Mouse (Mus musculus) forebrain, embryonic 15.5 days (tissue): ENCODE data around the gene Amigo3. TPM values are rescaled to one million over a fixed set of nuclear protein-coding genes. Genes with fewer than 3 reads are reported as not detected.

ENCODE experiments used
- ATAC-seq: fragments of 200-750 bp; cut with Nextera tagmentation; replicated peaks from 2 replicates; pipeline ENCODE4 v1.8.0; 2017; ENCODE audit warnings: mild to moderate bottlenecking, moderate TSS enrichment, moderate library complexity
- H3K27ac ChIP-seq: fragments of 300-500 bp; sonication (generic); replicated peaks from 2 replicates; pipeline ENCODE4 v1.5.1; 2015; ENCODE audit warnings: mild to moderate bottlenecking, inconsistent platforms
- H3K27me3 ChIP-seq: fragments of 300-500 bp; sonication (generic); 2 replicates; pipeline ENCODE4 v1.6.1; 2015; ENCODE audit warnings: inconsistent platforms
- H3K36me3 ChIP-seq: fragments of 300-500 bp; sonication (generic); 2 replicates; pipeline ENCODE4 v1.6.1; 2015; ENCODE audit warnings: mild to moderate bottlenecking, inconsistent platforms
- H3K4me1 ChIP-seq: fragments of 300-500 bp; sonication (generic); 2 replicates; pipeline ENCODE4 v1.6.1; 2015; ENCODE audit warnings: inconsistent platforms
- H3K4me2 ChIP-seq: fragments of 300-500 bp; sonication (generic); replicated peaks from 2 replicates; pipeline ENCODE4 v1.6.1; 2015; ENCODE audit warnings: mild to moderate bottlenecking, inconsistent platforms
- H3K4me3 ChIP-seq: fragments of 300-500 bp; sonication (generic); 2 replicates; pipeline ENCODE4 v1.5.1; 2015; ENCODE audit warnings: mild to moderate bottlenecking, inconsistent platforms
- H3K9ac ChIP-seq: fragments of 300-500 bp; sonication (generic); replicated peaks from 2 replicates; pipeline ENCODE4 v1.6.1; 2015; ENCODE audit warnings: mild to moderate bottlenecking, inconsistent platforms
- H3K9me3 ChIP-seq: fragments of 300-500 bp; sonication (generic); 2 replicates; pipeline ENCODE4 v1.6.1; 2016; ENCODE audit warnings: inconsistent platforms
- WGBS: fragments of 180-500 bp; shearing (Covaris S2); methylation state at CpG from one replicate; pipeline ENCODE4 v1.1.7; 2015; ENCODE audit warnings: mixed read lengths; 5-methylcytosine and 5-hydroxymethylcytosine counted together
- polyA plus RNA-seq: library from polyadenylated mRNA; unstranded; fragments of >200 nt; fragmentation: Nextera tagmentation; extraction: Ambion mirVana; gene quantifications from 2 replicates; pipeline ENCODE4 v1.2.1, GENCODE M21; 2015

The Amigo3 gene
- polyA plus RNA-seq, 1 experiment from 2014 or later, result 3.2 TPM

DNA sequence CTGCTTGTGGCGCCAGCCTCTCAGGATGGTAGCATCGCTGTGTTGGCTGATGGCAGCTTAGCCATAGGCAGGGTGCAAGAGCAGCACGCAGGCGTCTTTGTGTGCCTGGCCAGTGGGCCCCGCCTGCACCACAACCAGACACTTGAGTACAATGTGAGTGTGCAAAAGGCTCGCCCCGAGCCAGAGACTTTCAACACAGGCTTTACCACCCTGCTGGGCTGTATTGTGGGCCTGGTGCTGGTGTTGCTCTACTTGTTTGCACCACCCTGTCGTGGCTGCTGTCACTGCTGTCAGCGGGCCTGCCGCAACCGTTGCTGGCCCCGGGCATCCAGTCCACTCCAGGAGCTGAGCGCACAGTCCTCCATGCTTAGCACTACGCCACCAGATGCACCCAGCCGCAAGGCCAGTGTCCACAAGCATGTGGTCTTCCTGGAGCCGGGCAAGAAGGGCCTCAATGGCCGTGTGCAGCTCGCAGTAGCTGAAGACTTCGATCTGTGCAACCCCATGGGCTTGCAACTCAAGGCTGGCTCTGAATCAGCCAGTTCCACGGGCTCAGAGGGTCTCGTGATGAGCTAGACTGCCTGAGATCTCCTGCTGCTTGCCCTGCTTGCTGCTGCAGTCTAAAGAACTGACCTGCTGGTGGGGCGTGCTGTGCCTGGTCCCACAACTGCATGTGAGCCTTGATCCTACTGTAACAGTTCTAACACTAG lies 1.5 kb downstream of the Amigo3 start:
- 90% methylated on average over 22 of the region's 22 CpGs for WGBS
- Histone ChIP-seq H3K9me3 (no peaks in the 10 kb centered on the region), H3K4me1 (peaks cover 18% of the 10 kb centered on the region), H3K27me3 (no peaks in the 10 kb centered on the region), H3K36me3 (peaks cover 39% of the 10 kb centered on the region), H3K4me3 (no peak overlapping the region), H3K4me2 (no peak overlapping the region), H3K9ac (no peak overlapping the region), H3K27ac (no peak overlapping the region)
- no peak for ATAC-seq

DNA sequence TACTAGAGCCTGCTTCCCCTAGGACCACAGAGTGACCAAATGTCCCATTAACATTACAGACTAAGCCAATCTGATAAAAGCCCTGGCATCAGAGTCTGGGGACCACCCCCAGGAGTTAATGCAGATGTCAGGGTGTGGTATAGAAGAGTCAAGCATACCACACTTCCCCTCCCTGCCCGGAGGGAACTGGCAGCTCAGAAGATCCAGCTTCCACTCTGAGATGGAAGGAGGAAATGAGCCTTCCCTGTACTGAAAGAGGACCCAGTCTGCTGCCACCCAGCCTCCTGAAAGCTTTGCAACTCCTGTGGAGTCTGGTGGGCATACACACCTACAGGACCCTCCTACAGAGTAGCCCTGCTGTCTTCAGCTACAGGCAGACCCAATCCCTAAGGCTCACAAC lies 2.1 kb downstream of the Amigo3 start:
- H3K4me3 ChIP-seq, result no peak overlapping the region
- peaks cover 12% of the 10 kb centered on the region for H3K4me1 ChIP-seq
- H3K36me3 ChIP-seq, result peaks cover 39% of the 10 kb centered on the region
- no peaks in the 10 kb centered on the region for H3K9me3 ChIP-seq
- no peaks in the 10 kb centered on the region for H3K27me3 ChIP-seq
- no peak for ATAC-seq
- 100% methylated on average over 1 of the region's 1 CpGs for WGBS
- H3K4me2 ChIP-seq, result no peak overlapping the region
- H3K27ac ChIP-seq, result no peak overlapping the region
- H3K9ac ChIP-seq, result no peak overlapping the region

DNA sequence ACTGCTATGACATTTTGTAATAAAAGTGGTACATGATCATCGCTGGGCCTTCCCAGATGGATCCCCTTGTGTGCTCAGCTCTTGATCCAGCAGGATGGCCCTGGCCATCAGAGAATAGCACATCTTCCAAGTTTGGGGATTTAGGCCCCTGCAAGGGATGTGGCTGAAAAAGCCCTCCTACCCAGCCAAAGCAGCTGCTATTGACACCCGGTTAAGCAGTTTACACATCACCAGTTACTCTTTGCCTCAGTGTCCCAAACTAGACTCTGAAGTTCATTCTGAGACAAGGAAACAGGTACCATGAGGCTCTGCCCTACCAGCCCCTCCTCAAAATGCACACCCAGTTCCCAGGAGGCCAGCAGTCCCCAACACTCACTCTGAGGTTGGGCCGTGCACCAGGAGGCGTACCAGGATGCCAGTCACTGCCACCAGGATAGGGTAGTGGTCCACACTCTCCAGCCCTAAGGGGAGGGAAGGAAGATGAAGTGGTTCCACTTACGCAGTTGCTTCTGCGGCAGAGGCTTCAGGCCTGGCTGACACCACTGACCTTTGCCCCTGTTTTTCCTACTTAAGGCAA lies 2.8 kb downstream of the Amigo3 start:
- Histone ChIP-seq H3K4me2 (no peak overlapping the region), H3K4me3 (no peak overlapping the region), H3K9me3 (no peaks in the 10 kb centered on the region), H3K27ac (no peak overlapping the region), H3K27me3 (no peaks in the 10 kb centered on the region), H3K4me1 (peaks cover 11% of the 10 kb centered on the region), H3K36me3 (peaks cover 37% of the 10 kb centered on the region), H3K9ac (no peak overlapping the region)
- ATAC-seq, result no peak
- WGBS, result 90% methylated on average over 6 of the region's 6 CpGs

DNA sequence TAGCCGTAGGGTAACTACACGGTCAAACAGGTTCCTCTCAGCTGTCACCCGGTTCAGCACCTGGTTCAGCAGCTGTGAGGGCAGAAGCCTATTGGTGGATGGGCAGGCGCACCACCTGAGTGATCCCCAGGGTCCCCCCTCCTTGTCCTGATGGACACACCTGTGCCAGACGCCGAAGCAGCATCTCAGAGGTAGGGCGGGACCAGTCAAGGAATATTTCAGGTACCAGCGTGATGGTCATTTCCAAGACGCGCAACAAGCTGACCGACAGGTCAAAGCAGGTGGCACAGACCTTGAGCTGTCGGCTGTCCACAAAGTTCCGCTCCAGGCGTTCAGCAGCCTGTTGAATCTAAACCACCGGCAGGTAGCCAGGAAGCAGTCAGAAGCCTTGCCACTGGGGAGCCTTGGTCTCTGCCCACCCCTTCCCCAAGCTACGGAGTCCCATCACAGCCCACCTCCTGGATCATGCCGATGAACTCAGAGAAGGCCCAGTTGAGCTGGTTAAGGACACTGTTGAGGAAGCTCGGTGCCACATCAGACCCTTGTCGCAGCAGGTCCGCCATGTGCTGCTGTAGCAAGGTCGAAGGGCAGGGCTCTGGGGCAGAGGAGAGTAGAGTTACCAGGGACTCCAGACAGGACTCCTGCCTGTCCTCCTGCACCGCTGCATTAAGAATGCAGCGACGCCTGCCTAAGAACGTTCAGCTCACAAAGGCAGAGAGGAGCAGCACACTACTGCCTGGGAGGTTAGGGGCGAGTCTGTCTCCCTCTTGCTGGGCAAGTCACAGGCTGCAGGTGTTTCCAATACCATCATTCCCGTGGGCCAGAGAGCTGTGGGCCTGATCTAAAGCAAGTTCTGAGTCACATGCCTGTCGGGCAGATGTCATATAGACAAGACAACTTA lies 3.7 kb downstream of the Amigo3 start:
- Histone ChIP-seq H3K27ac (no peak overlapping the region), H3K4me3 (no peak overlapping the region), H3K4me1 (peaks cover 11% of the 10 kb centered on the region), H3K4me2 (no peak overlapping the region), H3K36me3 (peaks cover 34% of the 10 kb centered on the region), H3K9ac (no peak overlapping the region), H3K27me3 (no peaks in the 10 kb centered on the region), H3K9me3 (no peaks in the 10 kb centered on the region)
- WGBS, result 83% methylated on average over 28 of the region's 28 CpGs
- ATAC-seq, result no peak

DNA sequence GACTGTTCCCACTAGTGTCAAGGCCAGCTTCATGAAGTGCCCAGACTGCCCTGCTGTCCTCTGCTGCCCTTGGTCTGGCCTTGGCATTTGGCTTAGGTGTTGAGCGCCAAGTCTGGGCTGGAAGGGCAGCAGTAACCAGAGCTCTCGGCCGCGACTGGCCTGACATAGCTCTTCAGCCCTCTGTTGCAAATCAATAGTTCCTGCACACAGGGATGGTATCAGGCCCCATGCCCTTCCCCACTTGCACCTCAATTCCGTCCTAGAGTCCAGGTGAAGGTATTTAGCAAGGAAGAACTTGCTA lies 4.3 kb downstream of the Amigo3 start:
- Histone ChIP-seq H3K9ac (no peak overlapping the region), H3K9me3 (no peaks in the 10 kb centered on the region), H3K36me3 (peaks cover 32% of the 10 kb centered on the region), H3K4me2 (no peak overlapping the region), H3K4me3 (no peak overlapping the region), H3K27ac (no peak overlapping the region), H3K4me1 (peaks cover 11% of the 10 kb centered on the region), H3K27me3 (no peaks in the 10 kb centered on the region)
- no peak for ATAC-seq
- WGBS, result 92% methylated on average over 5 of the region's 5 CpGs

DNA sequence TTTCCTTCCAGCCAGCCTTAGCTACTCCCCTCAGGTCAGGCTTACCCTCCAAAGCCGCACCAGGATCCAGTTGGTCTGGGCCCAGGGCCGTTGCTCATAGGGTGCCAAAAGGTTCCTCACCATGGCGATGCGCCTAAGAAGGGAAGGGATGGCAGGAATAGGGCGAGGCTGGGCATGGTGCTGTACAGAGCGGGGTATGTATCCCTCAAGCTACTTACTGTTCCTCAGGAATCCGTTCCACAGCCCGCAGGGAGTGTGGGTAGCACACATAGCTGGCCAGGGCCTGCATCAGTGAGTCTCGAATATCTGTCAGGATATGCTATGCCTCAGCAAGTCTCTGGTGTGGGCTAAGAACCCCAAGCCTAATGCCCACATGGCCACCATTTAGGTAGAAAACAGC lies 5.3 kb downstream of the Amigo3 start:
- Histone ChIP-seq H3K9me3 (no peaks in the 10 kb centered on the region), H3K4me1 (peaks cover under 1% of the 10 kb centered on the region; the same call in 1 of the 2 replicates), H3K9ac (no peak overlapping the region), H3K27me3 (no peaks in the 10 kb centered on the region), H3K36me3 (peaks cover 39% of the 10 kb centered on the region), H3K27ac (no peak overlapping the region), H3K4me3 (no peak overlapping the region), H3K4me2 (no peak overlapping the region)
- 91% methylated on average over 9 of the region's 9 CpGs for WGBS
- no peak for ATAC-seq

DNA sequence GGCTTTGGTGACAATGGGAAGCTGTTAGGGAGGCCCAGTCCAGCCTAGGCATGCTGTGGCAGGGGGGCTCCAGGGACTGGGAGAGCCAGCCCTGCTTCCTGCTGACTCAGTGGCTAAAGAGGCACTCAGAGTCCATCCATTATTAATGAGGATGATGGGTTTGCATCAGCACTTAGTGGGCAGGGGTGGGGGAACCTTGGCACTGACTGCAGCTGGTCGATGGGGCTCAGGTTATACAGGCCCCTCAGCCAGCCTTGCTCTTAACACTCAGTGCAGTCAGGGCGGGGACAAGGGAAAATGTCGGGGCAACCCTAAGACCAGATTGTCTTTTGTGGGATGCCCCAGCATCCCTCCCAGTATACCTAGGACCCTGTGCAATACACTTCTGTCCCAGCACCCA lies 9.2 kb downstream of the Amigo3 start:
- Histone ChIP-seq H3K27ac (no peak overlapping the region), H3K9me3 (no peaks in the 10 kb centered on the region), H3K4me1 (no peaks in the 10 kb centered on the region), H3K36me3 (peaks cover 30% of the 10 kb centered on the region), H3K4me3 (no peak overlapping the region), H3K9ac (no peak overlapping the region), H3K4me2 (no peak overlapping the region), H3K27me3 (no peaks in the 10 kb centered on the region)
- no peak for ATAC-seq
- 95% methylated on average over 3 of the region's 3 CpGs for WGBS

DNA sequence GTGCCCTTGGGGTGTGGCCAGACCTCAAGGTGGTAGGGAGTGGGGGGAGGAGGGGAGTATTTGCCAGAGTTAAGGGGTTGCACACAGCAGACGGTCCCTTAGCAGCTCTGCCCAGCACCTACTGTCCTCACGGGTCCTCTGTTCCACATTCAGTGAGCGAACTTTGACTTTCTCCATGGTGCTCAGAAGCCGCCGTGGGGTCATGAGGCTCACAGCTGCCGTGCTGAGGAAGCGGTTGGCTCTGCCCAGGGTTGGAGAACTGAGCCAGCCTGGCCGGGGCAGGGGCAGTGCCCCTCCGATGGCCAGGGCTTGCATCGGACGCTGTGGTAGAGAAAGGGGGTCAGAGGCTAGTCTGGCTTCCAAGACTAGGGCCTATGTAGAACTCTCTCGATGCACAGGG lies 10.4 kb downstream of the Amigo3 start:
- no peak overlapping the region for H3K27ac ChIP-seq
- H3K4me3 ChIP-seq, result no peak overlapping the region
- 93% methylated on average over 12 of the region's 12 CpGs for WGBS
- H3K36me3 ChIP-seq, result peaks cover 18% of the 10 kb centered on the region
- H3K4me2 ChIP-seq, result no peak overlapping the region
- no peak for ATAC-seq
- no peaks in the 10 kb centered on the region for H3K27me3 ChIP-seq
- no peaks in the 10 kb centered on the region for H3K9me3 ChIP-seq
- no peak overlapping the region for H3K9ac ChIP-seq
- H3K4me1 ChIP-seq, result no peaks in the 10 kb centered on the region

DNA sequence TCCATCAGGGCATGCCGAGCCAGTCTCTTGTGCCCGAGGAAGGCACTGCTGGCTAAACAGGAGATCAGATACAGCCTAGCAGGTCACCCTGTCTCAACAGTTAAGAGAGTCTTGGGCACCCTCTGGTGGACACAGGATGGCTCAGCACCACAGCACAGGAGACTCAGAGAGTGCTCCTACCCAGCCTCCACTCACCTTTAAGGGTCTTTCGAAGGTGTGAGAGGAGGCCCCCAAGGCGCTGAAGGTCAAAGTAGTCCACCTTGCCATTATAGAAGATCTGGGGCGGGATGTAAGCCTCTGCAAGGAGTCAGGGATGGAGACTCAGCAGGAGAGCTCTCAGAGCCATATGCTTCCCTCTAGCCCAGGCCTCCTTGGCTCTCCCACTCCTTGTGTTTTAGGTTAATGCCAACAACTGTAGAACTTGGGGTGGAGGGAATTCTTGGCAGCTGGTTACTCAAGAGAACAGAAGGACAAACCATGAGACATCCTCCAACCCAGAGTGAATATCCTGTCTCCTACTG lies 12.6 kb downstream of the Amigo3 start:
- Histone ChIP-seq H3K27ac (no peak overlapping the region), H3K4me1 (no peaks in the 10 kb centered on the region), H3K9me3 (no peaks in the 10 kb centered on the region), H3K27me3 (no peaks in the 10 kb centered on the region), H3K9ac (no peak overlapping the region), H3K4me2 (no peak overlapping the region), H3K36me3 (peaks cover 20% of the 10 kb centered on the region; the same call in 1 of the 2 replicates), H3K4me3 (no peak overlapping the region)
- ATAC-seq, result peak; percentile 51; the same call in 1 of the 2 replicates
- WGBS, result 44% methylated on average over 5 of the region's 5 CpGs

DNA sequence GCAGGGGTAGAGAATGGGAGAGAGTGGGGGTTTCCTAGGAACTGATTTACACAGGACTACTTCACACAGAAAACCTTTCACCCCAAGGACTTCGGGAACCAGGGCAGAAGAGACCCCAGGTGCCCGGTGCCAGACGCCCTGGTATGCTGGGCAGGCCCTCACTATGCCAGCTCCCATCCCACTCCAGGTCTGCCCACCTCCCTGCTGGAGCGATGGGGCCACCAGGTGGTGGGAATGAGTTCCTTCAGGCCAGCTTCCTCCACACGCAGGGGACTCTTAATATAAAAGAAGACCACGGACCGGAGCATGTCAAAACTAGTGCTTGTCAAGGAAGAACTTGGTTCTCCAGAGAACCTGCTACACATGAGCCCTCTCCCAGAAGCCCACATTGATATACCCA lies 14.2 kb downstream of the Amigo3 start:
- ATAC-seq, result no peak
- H3K36me3 ChIP-seq, result peaks cover 26% of the 10 kb centered on the region; the same call in 1 of the 2 replicates
- H3K4me3 ChIP-seq, result no peak overlapping the region
- H3K4me1 ChIP-seq, result no peaks in the 10 kb centered on the region
- no peaks in the 10 kb centered on the region for H3K27me3 ChIP-seq
- 79% methylated on average over 7 of the region's 7 CpGs for WGBS
- no peaks in the 10 kb centered on the region for H3K9me3 ChIP-seq
- no peak overlapping the region for H3K4me2 ChIP-seq
- no peak overlapping the region for H3K9ac ChIP-seq
- H3K27ac ChIP-seq, result no peak overlapping the region

DNA sequence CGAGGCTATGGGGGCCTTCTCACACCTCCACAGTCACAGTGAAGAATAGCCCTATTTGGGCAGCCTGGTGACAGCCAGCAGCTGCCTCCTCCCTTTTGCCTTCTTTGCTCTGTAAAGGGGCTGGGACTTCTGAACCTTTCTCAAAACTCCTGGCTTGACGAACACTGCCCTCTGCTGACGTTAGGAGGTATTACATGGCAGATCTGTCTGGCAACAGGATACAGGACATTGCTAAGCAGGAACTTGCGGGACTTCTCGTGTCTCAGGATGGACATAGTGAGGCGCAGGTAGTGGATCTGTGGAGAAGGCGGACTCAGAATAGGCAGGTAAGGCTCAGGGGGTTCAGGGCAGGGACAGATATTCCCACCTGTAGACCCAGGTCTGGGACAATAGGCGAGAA lies 14.9 kb downstream of the Amigo3 start:
- Histone ChIP-seq H3K9me3 (no peaks in the 10 kb centered on the region), H3K27ac (no peak overlapping the region), H3K9ac (no peak overlapping the region), H3K4me2 (no peak overlapping the region), H3K36me3 (peaks cover 22% of the 10 kb centered on the region; the same call in 1 of the 2 replicates), H3K4me1 (no peaks in the 10 kb centered on the region), H3K27me3 (no peaks in the 10 kb centered on the region), H3K4me3 (no peak overlapping the region)
- 21% methylated on average over 8 of the region's 8 CpGs for whole genome bisulfite sequencing
- peak; percentile 41 for ATAC-seq

DNA sequence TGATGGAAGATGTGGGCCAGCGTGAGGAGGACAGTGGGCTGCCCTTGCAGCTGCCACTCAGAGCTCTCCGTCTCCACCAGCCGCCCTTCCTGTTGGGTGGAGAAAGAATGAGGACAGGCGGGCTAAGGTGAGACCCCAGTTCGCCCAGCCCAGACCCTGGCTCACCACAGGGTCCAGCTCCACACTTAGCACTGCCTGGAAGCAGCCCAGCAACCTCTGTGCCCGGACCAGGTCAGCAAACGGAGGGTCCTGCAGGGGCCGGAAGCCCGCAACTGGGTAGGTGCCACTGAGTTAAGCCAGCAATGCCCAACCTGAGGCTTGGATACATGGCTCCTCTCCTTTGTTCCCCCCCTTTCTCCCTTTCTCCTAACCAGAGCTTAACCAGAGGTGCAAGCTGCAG lies 16.0 kb downstream of the Amigo3 start:
- H3K9me3 ChIP-seq, result no peaks in the 10 kb centered on the region
- peaks cover 15% of the 10 kb centered on the region; the same call in 1 of the 2 replicates for H3K36me3 ChIP-seq
- no peak overlapping the region for H3K9ac ChIP-seq
- 90% methylated on average over 9 of the region's 9 CpGs for WGBS
- H3K4me1 ChIP-seq, result no peaks in the 10 kb centered on the region
- no peak overlapping the region for H3K4me2 ChIP-seq
- H3K4me3 ChIP-seq, result no peak overlapping the region
- ATAC-seq, result no peak
- no peak overlapping the region for H3K27ac ChIP-seq
- no peaks in the 10 kb centered on the region for H3K27me3 ChIP-seq
